23 mouse cellular contexts compared by ENCODE assay signal in the genomic region with DNA sequence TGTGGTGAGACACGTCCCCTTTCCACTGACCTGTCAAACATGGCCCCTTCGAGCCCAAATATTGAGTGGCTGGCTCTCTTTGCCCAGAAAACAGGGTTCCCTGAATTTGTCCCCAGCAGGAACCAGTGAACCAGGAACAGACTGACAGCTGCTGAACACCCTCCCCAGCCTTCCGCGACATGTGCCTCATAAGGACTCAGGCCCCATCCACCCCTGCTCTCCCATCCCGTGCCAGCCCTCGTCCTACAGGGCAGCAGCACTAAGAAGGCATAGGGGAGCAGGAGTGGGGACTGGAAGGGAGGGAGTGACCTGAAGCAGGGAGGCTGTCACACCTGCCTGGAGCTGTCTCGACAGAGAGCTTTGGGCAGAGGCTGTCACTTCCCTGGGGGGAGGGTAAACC. TPM values are rescaled to one million over a fixed set of nuclear protein-coding genes. Genes with fewer than 3 reads are reported as not detected.
"Had no signal": no experiment of that assay in that cellular context is flagged by ENCODE, and none has a peak within 500 bp of the region (broad histone marks: within the 10 kb centered on the region; RNA-seq: fewer than 3 reads in every experiment).

No protein-coding gene starts in this region.

- H3K36me3 ChIP-seq: limb, embryonic 12.5 days; liver, embryonic 12.5 days; liver, embryonic 15.5 days; lung, embryonic 15.5 days had no signal

- H3K9me3 ChIP-seq: limb, embryonic 12.5 days; liver, embryonic 12.5 days; liver, embryonic 15.5 days; lung, embryonic 15.5 days; midbrain, embryonic 13.5 days had no signal

- ATAC-seq: intestine, postnatal 0 days; liver, embryonic 12.5 days; midbrain, embryonic 13.5 days had no signal

- H3K4me3 ChIP-seq: left cerebral cortex, adult 2 months; limb, embryonic 12.5 days; liver, embryonic 12.5 days; liver, embryonic 15.5 days; lung, embryonic 15.5 days; midbrain, embryonic 13.5 days had no signal

- DNase-seq: kidney, adult 2 months; kidney, postnatal 25 days; liver; lung, adult 18-20 months; lung, postnatal 10 days; lung, postnatal 36 days; thymus, adult 18-20 months; thymus, postnatal 36 days had no signal

- H3K4me1 ChIP-seq: liver, embryonic 15.5 days; lung, embryonic 15.5 days had no signal

- H3K27ac ChIP-seq: kidney, postnatal 0 days; left cerebral cortex, adult 2 months; limb, embryonic 12.5 days; liver, embryonic 12.5 days; liver, embryonic 15.5 days; lung, embryonic 15.5 days; midbrain, embryonic 13.5 days had no signal

- H3K27me3 ChIP-seq: midbrain, embryonic 13.5 days had no signal

RNA-seq across cellular contexts. Expression of gene Cpne6, which starts 2.4 kb away (rescaled TPM):
- polyA plus RNA-seq: liver, embryonic 12.5 days; liver, embryonic 15.5 days; small intestine, adult 2 months; spleen, adult 2 months had no signal

RNA-seq across cellular contexts. Expression of gene Nrl, which starts 17.0 kb away (rescaled TPM):
- polyA plus RNA-seq: intestine, postnatal 0 days; kidney, adult 2 months; kidney, embryonic 14.5 days; kidney, postnatal 0 days; large intestine, adult 2 months; limb, embryonic 12.5 days; liver, embryonic 12.5 days; liver, embryonic 15.5 days; lung, embryonic 15.5 days; neural tube, embryonic 11.5 days; small intestine, adult 2 months; stomach, embryonic 16.5 days; urinary bladder, adult 2 months had no signal
